Mouse (Mus musculus) cerebellum, postnatal 36 days (tissue): ENCODE data around the gene Chmp1a.
A peak's percentile ranks its signal among the peaks of the same experiment; 100 is the strongest.
"Not testable (repeated sequence)": the region's sequence is repeated elsewhere in the genome, so short reads cannot be mapped to it uniquely, and the experiment has no call there.

Experiments used
- DNase-seq, 2 experiments: peaks; one replicate each; pipeline ENCODE4 v3.0.0; 2021 to 2022; ENCODE audit warnings: mixed read lengths in 2 of 2

Gene Chmp1a

DNA sequence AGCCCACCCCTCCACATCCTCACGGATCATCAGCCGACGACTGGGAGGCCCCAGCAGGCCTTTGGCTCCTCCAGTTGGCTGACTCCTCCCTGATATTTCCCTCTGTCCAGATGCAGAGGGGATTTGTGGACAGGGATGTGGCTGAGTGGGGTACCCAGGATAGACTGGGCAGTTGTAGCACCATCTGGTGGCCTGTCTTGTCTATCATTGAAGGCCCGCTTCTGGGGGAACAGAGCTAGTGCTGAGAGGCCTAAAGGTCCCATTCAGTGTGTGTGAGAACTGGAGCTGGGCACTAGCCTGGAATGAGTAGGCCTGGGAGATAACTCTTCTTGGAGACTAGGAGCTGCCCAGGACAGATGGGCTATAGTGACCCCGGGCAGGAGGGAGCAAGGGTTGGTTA lies 19.2 kb upstream of the Chmp1a start:
- DNase-seq = no peak

DNA sequence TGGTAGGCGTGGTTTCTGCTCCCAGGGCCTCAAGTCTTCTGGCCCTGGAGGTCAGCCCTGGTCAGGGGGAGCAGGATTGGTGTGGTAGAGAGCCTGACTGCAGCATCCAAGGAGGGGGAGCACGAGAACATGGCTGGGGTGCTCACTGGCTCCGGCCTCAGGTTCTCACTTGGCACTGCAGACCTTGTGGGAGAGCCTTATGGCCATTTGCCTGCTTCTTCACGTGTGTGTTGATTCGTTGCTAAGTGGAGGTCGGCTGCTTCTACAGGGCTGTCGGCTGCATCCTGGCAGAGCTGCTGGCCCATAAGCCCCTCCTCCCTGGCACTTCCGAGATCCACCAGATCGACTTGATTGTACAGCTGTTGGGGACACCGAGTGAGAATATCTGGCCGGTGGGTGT lies 17.8 kb upstream of the Chmp1a start:
- not testable (repeated sequence) for DNase-seq

DNA sequence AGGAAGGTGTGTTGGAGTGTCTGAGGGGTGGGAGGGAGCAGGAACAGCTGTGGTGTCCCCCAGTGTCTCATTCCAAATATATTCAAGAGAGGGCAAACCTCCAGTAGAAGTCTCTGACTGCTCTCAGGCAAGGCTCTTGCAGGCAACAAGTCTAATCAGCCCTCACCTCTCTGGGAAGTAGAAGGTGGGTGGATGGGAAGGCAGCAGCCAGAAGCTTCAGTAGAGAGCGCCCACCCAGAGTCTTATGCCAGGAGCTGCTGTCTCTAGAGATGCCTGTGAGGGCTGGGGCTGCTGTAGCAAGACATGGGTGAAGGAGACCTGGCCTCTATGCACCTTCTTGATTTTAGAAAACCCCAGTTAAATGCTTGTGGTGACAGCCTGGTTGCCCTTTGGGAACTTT lies 15.9 kb upstream of the Chmp1a start:
- DNase-seq = no peak

DNA sequence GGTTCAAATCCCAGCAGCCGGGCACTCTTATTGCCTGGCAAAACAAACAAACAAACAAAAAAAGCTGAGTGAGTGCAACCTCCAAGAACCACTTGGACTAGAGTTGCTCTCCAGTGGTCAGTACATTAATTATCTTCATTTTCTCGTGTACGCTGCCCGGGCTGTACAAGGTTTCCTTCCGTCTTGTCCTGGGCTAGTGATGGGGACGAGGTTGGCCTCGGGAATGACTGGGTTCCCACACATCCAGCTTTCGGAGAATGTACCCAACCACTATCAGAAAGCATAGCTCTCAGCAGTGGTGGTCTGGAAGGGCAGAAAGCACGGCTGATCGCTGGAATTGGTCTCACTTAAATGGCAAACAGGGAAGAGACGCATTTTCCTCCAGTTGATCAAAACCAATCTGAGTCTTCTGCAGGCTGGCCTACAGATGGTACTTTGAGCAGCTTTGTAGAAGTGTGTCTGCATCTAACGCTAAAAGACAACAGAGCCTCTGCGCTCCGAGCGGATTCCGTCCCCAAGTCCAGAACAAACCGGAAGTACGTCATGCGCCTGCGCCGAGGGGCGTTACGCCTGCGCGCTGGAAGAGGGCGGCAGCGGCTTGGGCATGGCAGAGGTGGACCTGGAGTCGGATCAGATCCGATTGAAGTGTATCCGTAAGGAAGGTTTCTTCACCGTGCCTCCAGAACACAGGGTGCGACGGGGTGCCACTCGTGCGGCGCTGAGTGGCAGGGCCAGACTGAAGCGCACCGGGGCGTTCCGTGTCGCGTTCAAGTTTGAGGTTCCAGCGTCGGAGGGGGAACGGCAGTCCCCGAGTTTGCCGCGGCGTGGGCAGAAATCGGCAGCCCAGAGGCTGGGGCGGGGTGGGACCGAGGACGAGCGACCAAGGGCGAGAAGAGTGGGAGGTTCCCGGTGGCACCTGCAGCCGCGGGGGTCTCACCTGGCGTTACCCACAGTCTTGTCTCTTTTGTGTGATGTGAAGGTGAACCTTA lies 12.0 kb upstream of the Chmp1a start, which contains the start of gene Cdk10:
TSS of gene Cdk10 (plus strand) at position 565 of the 989 bp plus-strand sequence.
- peak; percentile 95 to 97 for DNase-seq

DNA sequence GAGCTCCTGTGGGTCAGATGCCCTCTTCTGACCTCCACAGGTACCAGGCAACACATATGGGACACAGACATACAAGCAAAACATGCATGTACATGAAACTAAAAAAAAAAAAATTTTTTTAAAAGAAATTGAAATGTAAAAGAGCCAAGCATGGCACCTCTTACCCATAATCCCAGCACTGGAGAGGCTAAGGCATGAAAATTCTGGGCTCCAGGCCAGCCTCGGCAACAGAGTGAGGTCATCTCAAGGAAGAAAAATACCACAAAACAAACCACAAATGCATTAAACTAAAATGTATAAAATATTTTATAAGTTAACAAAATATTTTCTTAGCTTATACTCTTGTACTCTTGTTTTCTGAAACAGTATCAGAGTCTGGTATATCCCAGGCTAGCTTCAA lies 8.4 kb upstream of the Chmp1a start:
- no peak for DNase-seq

DNA sequence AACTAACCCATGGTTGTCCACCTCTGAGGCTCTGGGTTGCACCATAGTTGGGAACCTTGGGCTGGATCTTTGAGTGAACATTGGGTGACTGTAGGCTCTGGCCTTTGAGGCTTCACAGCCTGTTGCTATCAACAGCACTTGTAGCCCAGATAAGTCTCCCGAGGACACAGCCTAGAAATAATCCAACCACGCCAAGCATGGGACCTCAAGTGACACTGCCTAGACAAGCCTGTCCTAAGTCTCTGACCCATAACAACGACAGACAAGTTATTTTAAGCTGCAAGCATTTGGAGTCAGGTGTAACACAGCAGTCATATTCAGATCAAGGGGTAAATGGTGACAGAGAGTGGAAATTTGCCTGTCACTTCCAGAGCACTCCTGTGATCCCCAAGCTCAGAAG lies 2.9 kb upstream of the Chmp1a start:
- DNase-seq = no peak

DNA sequence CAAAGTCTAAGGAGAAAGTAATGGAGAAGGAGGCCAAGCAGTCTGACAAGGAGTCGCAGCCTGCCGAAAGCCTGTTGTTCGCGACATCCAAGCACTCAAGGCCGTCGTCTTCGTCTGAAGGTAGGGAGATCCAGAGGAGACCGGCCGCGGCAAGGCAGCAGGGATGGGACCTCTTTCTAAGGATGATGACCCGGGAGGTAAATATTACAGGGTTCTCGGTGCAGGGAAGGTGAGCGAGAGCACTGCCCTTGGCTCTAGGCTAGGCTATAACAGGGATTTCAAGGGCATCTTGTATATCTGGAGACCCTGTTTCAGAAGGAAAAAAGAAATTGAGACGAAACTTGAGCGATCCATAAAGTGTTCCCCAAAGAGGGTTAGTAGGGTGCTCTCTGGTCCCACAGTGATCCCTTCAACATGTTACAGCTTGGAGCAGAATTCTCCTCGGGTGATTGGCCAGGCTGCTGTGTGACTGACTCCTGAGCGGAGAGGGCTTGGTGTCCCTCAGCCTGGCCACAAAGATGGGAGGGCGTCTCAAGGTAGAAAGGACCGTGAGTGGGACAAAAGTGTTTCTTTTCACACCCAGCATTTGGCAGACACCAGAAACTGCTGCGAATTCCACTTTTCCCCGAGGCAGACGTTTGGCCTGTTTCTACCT lies 682 bp upstream of the Chmp1a start:
- no peak for DNase-seq

DNA sequence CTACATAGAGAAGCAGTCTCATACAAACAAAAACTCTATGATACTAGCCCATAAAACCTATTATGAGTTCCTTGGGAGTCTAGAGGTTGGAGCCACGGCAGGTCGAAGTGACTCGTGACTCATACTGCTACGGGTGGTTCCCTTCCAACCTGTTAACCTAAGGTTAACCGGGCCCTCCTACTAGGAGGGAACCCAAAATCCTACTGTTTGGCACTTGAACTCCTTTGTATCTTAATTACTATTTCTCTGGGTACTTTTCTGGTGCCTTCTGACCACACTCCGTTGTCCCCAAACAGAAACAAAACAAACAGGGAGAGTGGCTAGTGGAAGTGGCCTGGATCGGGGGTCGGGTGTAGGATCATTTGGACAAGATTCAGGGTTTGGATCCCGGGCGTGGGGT lies 687 bp downstream of the Chmp1a start:
- DNase-seq = no peak

DNA sequence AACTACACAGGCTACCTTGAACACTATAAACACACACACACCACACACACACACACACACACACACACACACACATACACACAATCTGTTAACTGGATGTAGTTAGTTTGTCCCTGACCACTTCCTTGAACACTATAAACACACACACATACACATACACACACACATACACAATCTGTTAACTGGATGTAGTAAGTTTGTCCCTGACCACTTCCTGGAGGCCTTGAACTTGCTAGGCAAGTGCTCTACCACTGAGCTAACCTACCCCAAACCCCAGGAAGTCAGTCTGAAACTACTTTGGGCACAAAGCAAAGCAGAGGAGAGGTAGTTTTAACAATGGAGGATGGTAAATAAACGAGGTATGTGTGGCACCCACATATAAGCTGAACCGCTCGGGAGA lies 9.0 kb downstream of the Chmp1a start:
- no peak for DNase-seq

DNA sequence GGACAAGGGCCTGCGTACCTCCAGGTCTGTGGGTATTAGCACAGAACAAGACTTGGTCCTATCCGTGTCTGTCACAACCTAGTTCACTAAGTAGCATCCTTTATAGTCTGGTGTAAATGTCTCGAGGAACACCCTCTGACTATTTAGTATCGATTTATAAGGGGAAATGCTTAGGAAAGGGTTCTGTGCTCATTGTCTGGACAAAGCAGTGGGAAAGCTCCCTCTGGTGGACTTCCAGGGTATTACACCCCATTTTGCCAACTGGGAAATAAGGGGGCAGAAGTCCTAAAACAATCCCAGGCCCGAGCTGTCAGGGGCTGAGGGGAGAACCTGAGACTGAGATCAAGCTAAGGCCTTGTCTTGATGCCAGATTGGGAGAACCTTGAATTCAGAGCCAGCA lies 10.3 kb downstream of the Chmp1a start:
- peak; percentile 70 to 81 for DNase-seq

DNA sequence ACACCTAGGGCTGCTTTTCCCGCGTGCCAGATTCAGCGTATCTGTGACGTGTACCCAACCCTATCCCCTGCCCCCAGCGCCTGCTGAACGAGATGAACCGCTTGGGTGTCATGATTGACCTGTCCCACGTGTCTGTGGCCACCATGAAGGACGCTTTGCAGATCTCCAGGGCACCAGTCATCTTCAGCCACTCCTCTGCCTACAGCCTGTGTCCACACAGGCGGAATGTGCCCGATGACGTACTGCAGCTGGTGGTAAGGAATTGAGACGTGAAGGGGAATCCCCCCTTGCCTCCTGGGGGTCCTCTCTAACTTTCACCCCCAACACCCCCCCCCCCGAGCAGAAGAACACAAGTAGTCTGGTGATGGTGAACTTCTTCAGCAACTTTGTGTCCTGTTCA lies 12.7 kb downstream of the Chmp1a start:
- DNase-seq = no peak

DNA sequence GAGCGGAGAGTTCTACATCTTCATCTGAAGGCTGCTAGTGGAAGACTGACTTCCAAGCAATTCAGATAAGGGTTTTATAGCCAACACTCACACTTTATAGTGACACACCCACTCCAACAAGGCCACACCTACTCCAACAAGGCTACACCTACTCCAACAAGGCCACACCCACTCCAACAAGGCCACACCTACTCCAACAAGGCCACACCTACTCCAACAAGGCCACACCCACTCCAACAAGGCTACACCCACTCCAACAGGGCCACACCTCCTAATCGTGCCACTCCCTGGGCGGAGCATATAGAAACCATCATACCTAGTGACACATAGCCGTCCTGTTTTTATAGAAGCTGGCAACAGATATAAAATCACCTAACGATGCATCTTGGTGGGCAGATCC lies 15.5 kb downstream of the Chmp1a start:
- DNase-seq = not testable (repeated sequence)

DNA sequence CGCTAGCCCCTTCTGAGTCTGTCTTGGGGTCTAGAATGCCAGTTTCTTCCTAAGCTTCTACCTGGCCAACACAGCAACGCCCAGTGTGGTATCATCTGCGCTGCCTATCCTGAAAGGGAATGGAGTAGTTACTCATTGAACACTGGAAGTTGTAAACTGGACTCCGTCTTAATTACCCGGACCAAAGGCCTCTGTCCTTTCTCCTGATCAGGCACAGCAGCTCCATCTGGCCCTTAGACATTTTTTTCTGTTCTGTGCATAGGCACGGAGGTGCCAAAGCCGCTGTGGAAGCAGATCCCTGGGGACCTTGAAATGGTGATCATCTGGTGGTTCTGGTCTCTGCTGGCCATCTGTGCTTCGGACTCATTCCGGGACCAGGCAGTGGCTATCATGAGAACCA lies 18.8 kb downstream of the Chmp1a start:
- DNase-seq = no peak

DNA sequence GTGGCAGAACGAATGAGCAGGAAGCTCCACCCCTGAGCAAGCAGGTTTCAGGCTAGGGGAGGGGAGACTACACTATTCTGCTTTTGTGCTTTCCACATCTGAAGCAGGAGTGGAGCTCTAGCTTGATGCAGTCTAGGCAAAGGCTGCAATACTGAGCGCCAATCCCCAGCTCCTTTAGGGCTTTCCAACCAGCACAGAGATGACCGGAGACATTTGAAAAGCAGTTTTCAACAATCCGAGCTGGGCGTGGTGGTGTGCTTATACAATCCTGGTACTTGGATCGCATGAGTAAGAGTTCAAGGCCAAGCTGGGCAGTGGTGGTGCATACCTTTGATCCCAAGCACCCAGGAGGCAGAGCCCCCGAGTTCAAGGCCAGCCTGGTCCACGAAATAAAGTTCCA lies 20.7 kb downstream of the Chmp1a start:
- no peak for DNase-seq

DNA sequence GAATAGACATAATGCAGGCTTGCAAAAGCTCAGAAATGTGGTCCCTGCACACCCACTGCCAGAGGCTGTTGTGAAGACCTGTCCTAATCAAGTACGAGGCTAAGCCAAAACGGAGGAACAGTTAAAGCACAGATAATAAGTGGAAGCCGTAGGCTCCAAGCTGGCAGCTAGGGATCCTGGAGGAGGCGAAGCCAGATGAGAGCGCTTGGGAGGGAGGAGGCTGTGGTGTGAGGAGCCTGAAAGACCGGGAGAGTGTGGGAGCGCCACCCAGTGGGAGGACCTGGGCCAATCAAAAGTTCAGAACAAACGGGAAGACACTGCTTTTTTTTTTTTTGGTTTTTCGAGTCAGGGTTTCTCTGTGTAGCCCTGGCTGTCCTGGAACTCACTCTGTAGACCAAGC lies 21.9 kb downstream of the Chmp1a start:
- DNase-seq = peak; percentile 59 to 69

DNA sequence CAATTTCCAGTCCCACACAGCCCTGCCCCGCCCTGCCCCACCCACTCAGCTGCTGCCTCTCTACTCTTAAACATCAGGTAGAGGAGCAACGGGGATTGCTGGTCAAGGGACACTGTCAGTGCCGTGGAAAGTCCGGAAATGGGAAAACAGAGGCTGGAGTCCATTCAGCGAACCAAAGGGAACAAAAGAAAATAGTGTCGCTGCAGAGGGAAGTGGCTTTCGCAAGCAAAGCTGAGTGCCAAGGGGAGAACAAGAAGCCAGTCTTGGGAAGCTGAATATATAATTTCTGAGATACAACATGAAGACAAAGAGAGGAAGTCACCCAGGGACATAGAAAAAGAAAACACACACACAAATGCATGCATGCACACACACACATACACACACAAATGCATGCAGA lies 23.7 kb downstream of the Chmp1a start:
- DNase-seq = no peak

DNA sequence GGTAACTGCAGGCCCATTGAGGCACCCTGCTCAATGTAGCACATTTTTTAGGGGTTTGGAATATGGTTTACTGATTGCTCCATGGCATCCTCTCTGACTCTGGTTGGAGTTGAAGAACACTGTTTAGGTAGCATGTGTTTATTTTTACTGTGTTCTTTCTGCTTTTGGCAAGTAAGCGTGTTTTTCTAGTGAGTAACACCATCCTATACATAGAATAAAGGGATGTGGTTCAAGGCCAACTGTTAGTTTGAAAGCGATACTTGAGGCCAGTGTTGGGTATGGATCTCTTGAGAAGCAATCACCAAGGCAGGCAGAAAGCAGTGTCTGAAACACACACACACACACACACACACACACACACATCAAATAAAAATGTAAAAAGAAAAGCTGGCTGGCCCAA lies 24.6 kb downstream of the Chmp1a start:
- no peak for DNase-seq

DNA sequence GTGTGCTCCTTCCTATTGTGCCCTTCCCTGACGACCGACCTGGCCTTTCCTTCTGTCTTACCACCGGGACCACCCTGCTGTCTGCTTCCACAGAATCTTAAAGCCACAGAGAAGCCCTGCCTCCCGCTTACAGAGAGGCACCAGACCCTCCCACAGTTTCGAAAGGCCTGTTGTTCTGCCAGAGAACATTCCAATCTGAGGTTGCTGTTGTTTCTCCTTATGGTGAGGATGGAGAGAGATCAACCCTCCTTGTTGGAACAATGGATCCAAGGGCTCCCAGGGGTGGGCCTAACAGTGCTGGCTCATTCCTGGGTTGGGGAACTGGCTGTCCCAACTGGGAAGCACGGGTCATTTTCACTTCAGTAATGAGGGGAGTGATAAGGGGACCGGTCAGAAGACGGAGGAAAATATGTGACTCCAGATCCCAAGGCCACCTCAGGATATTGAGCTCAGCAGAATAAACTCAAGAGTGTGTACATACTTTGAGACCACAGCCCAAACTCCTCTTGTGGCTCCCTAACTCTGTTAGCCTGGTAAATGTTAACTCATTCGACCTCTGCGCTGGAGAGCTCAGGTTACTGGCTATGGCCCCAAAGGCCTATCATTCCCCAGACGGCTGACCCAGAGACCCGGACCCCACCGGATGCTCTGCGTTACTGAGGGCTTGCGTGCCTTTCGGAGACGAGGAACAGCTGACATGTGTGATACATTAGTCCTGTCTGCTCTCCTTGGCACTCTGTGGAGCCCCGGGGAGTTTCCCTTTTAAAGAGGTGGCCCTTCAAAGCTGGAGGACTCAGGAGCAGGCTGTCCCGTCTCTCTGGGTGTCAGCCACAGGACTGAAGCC lies 26.8 kb downstream of the Chmp1a start, which contains the start of gene Dpep1:
TSS of gene Dpep1 (plus strand) at position 677 of the 844 bp plus-strand sequence.
- DNase-seq = no peak

DNA sequence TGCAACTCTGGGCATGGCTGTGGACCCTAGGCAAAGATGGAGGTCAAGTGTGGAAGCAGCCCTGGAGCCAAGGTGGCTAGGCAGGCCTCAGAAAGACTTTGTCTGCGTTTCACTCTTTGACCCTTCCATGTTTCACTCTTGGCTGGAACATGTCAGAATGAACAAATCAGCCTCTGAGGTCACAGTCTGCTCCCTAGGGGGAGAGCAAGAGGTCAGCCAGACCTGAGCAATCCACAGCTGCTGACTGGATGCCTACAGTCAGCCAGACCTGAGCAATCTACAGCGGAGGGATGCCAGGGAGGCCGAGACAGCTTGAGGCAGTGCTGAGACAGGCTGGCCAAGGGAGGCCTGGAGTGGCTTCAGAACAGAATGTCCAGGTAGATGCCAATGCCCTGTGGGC lies 31.2 kb downstream of the Chmp1a start:
- no peak for DNase-seq

DNA sequence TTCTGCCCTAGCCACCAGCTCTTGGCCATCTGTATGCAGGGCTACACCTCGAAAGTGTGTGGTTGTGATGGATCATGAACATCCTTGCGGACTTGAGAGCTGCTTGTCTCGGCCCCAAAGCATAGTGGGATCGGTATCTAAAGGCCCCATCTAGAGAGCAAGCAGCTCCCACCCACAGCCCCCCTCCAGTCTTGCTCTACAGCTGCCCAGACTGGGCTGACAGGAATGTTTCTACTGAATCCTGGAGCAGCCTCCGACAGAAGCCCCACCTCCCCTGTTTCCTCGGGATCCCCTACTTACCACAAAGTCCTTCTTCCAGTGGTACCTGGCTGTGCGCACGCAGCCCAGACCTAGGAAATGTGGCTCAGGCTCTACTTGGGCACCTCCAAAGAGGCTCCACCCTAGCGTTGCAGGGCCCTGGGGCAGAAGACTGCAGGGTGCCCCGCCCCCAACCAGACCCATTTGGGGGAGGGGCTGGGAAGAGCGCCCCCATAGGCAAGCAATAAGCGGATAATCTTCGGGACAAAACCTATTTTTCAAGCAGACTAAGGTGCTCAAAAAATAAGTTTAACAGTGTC lies 54.6 kb downstream of the Chmp1a start, which contains the start of gene Sult5a1:
TSS of gene Sult5a1 (minus strand) at position 428 of the 578 bp plus-strand sequence.
- no peak for DNase-seq

DNA sequence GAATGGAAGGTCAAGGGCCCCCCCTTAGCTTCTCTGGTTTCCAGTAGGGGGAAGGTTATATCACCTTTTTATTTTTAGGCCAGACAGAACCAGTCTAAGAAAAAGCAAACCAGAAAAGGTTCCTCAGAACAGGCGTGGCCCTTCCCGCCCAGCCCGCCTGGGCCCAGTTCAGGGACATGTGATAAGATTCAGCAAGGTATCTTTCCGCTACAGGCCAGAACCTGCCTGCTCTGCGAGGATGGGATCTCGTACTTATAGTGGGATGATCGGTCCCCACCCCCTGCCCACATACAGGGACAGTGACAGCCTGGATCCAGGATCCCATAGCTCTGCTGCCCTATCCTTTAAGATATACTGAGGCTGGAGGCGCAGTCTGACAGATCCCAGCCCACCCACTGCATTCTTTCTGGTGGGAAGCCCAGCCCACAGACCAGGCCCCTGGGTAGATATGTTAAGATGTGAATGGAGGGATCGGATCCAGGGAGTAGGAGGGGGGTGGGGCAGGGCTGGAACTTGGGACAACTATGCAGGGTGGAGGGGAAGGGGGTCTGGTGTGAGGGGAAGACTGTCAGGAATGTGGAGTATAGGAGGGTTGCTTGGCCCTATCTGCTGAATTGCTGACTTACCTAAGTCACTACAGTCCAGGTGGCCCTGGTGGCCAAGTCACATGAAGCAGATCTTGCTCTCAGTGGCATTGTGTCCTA lies 56.3 kb downstream of the Chmp1a start:
- no peak for DNase-seq

DNA sequence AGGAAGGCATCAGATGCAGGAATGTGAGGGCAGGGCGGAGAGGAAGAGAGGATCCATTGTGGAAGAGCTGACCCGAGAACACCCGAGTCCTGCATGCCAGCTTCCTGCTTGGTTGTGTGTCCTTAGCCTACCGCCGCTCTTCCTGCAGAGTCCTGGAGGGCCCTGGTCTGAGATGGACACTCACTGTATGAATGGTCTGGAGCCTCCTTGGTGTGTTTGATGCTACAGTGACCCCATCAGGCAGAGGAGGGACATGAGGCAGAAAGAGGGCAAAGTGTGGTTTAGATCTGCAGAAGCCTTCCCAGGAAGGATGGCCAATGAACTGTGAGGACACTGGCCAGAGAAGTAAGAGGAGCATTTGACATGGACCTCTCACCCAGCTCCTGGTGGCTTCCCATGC lies 57.4 kb downstream of the Chmp1a start:
- peak; percentile 29 to 34 for DNase-seq
